Mouse (Mus musculus) neural tube, embryonic 11.5 days (tissue): ENCODE results near the gene Keap1. TPM values are rescaled to one million over a fixed set of nuclear protein-coding genes. Genes with fewer than 3 reads are reported as not detected.
A peak's percentile ranks its signal among the peaks of the same experiment; 100 is the strongest.

ENCODE experiments used
- ATAC-seq: fragments of 200-750 bp; cut with Nextera tagmentation; 2 replicates; pipeline ENCODE4 v1.8.0; 2017; ENCODE audit warnings: moderate number of reproducible peaks, mild to moderate bottlenecking, moderate TSS enrichment, moderate library complexity; ENCODE audit not compliant: insufficient read depth, low FRiP score, low TSS enrichment
- DNase-seq: peaks from one replicate; pipeline ENCODE4 v3.0.0-alpha.2; 2015; ENCODE audit warnings: low spot score
- H3K27ac ChIP-seq: fragments of 300-500 bp; sonication (generic); 2 replicates; pipeline ENCODE4 v1.5.1; 2014; ENCODE audit warnings: low read depth, mild to moderate bottlenecking, low read length
- H3K27me3 ChIP-seq: fragments of 300-500 bp; sonication (generic); 2 replicates; pipeline ENCODE4 v1.6.1; 2014; ENCODE audit warnings: mild to moderate bottlenecking, low read length, mixed read lengths; ENCODE audit not compliant: control insufficient read depth, insufficient read depth
- H3K36me3 ChIP-seq: fragments of 300-500 bp; sonication (generic); 2 replicates; pipeline ENCODE4 v1.6.1; 2014; ENCODE audit warnings: mild to moderate bottlenecking, low read length, moderate library complexity, mixed read lengths; ENCODE audit not compliant: control insufficient read depth, insufficient read depth
- H3K4me1 ChIP-seq: fragments of 300-500 bp; sonication (generic); 2 replicates; pipeline ENCODE4 v1.6.1; 2014; ENCODE audit warnings: low read length, mixed read lengths; ENCODE audit not compliant: control insufficient read depth, insufficient read depth
- H3K4me2 ChIP-seq: fragments of 300-500 bp; sonication (generic); 2 replicates; pipeline ENCODE4 v1.6.1; 2014; ENCODE audit warnings: low read depth, mild to moderate bottlenecking, moderate library complexity
- H3K4me3 ChIP-seq: fragments of 300-500 bp; sonication (generic); 2 replicates; pipeline ENCODE4 v1.5.1; 2014; ENCODE audit warnings: low read depth, low read length
- H3K9ac ChIP-seq: fragments of 300-500 bp; sonication (generic); 2 replicates; pipeline ENCODE4 v1.6.1; 2014; ENCODE audit warnings: mild to moderate bottlenecking, low read length
- H3K9me3 ChIP-seq: fragments of 300-500 bp; sonication (generic); 2 replicates; pipeline ENCODE4 v1.6.1; 2016; ENCODE audit warnings: low read length; ENCODE audit not compliant: control insufficient read depth
- WGBS: fragments of 180-500 bp; shearing (Covaris S2); extraction: QIAGEN DNeasy Blood & Tissue Kit; methylation state at CpG from one replicate; pipeline ENCODE4 v1.1.7; 2014; 5-methylcytosine and 5-hydroxymethylcytosine counted together
- polyA plus RNA-seq: library from polyadenylated mRNA; unstranded; fragments of >200 nt; fragmentation: Nextera tagmentation; extraction: Ambion mirVana; gene quantifications from 2 replicates; pipeline ENCODE4 v1.2.1, GENCODE M21; 2014

The Keap1 gene
- polyA plus RNA-seq, 1 experiment from 2014 or later = 32.3 TPM

DNA sequence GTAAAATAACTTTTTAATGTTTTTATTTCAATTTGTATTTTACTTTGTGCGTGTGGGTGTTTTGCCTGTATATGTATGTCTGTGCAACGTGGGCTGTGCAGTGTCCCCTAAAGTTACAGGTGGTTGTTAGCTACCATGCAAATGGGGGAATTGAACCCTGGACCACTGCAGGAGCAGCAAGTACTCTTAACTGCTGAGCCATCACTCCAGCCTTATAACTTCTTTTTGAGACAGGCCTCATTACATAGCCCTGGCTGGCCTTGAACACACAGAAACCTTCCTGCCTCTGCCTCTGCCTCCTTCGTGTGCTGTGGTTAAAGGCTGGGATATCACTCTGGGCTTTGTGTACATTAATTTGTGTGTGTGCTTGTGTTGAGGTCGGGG lies 296 bp upstream of the Keap1 start:
- Histone ChIP-seq H3K4me3 (peak overlapping the region; percentile 90), H3K4me1 (peaks cover 13% of the 10 kb centered on the region; the same call in 1 of the 2 replicates), H3K9ac (peak overlapping the region; percentile 96), H3K4me2 (peak overlapping the region; percentile 71), H3K27me3 (peaks cover 16% of the 10 kb centered on the region), H3K27ac (no peak overlapping the region), H3K9me3 (no peaks in the 10 kb centered on the region), H3K36me3 (peaks cover 3% of the 10 kb centered on the region)
- DNase-seq (no peak), ATAC-seq (no peak)
- 48% methylated on average over 4 of the region's 4 CpGs for WGBS

DNA sequence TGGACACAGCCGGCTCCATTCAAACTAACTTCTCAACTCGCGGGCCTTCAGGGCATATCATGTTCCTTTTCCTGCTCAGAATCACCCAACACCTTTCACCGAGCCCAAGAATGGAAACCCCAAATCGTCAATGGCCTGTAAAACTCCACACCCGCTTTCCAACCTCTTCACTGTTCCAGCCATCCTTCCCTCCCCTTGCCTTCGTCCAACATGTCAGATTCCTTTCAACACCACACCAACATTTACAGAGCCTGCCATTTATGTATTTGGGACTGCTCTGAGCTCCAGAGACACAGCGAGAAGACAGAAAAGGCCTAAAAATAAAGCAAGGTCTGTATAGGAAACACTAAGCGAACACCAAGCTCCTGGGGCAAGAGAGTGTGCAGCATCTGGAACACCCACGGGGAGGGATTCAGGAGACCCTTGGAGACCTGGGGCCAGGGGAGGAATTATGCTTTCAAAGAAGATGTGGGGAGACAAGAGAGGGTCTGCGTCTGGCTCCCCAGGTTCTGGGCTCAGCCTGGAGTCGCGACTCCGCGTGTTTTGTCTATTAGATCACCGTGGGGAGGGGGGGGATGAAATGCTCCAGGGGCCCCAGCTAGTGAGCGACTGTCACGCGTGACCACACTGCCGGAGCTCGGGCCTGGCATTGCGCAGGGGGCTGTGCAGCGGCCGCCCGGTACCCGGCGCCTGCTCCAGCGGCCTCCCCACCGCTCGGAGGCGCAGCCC lies 993 bp downstream of the Keap1 start:
- Histone ChIP-seq H3K27ac (peak overlapping the region; percentile 76), H3K9me3 (no peaks in the 10 kb centered on the region), H3K27me3 (peaks cover 3% of the 10 kb centered on the region), H3K4me2 (peak overlapping the region; percentile 71), H3K4me3 (peak overlapping the region; percentile 90), H3K9ac (peak overlapping the region; percentile 96), H3K36me3 (peaks cover 10% of the 10 kb centered on the region), H3K4me1 (peaks cover 8% of the 10 kb centered on the region; the same call in 1 of the 2 replicates)
- ATAC-seq = no peak; the same call in 1 of the 2 replicates
- 2% methylated on average over 31 of the region's 31 CpGs for WGBS
- peak; percentile 56 for DNase-seq

DNA sequence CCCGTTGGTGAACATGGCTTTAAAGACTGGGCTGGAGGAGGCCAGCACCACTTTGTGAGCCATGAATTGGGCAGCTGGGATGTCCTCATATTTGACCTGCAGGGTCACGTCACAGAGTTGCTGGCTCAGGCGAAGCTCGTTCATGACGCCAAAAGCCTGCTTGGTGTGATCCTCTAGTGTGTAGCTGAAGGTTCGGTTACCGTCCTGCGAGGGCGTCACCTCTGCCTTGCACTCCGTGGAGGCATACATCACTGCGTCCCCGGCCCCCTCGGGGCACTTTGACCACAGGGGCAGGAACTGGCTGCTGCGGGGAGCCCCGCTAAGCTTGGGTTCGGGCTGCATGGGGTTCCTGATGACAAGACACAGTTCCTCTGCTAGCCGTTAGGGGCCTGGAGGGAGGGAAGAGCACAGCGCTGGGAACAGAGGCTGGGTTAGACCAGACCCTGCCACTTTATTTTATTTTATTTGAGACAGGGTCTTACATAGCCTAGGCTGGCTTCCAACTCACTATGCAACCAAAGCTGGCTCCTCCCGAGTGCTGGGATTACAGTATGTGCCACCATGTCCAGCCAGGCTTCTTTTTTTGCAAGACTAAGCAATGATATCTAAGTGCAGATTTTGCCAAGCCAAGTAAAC lies 1.7 kb downstream of the Keap1 start:
- H3K36me3 ChIP-seq = peaks cover 11% of the 10 kb centered on the region
- peak overlapping the region; percentile 71 for H3K4me2 ChIP-seq
- peak overlapping the region; percentile 90 for H3K4me3 ChIP-seq
- ATAC-seq (no peak), DNase-seq (peak; percentile 50)
- H3K27me3 ChIP-seq = no peaks in the 10 kb centered on the region
- H3K9ac ChIP-seq = peak overlapping the region; percentile 96
- no peaks in the 10 kb centered on the region for H3K9me3 ChIP-seq
- no peak overlapping the region; the same call in 1 of the 2 replicates for H3K27ac ChIP-seq
- WGBS = 20% methylated on average over 19 of the region's 19 CpGs
- peaks cover 8% of the 10 kb centered on the region; the same call in 1 of the 2 replicates for H3K4me1 ChIP-seq

DNA sequence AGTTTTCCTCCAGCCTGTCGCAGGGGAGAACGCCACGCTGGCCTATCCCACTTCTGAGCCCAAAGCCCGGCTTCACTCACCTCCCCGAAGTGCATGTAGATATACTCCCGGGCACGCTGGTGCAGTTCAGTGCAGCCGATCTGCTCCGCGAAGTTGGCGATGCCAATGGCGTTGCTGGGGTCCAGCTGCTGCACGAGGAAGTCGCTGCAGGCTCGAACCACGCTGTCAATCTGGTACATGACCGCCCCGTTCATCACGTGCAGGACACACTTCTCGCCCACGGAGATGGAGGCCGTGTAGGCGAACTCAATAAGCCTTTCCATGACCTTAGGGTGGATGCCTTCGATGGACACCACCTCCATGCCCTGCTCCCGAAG lies 2.2 kb downstream of the Keap1 start:
- Histone ChIP-seq H3K27ac (no peak overlapping the region), H3K9me3 (no peaks in the 10 kb centered on the region), H3K4me2 (peak overlapping the region; percentile 71), H3K27me3 (no peaks in the 10 kb centered on the region), H3K4me3 (no peak overlapping the region), H3K36me3 (peaks cover 11% of the 10 kb centered on the region), H3K4me1 (peaks cover 8% of the 10 kb centered on the region; the same call in 1 of the 2 replicates), H3K9ac (no peak overlapping the region)
- WGBS = 88% methylated on average over 25 of the region's 25 CpGs
- DNase-seq (no peak), ATAC-seq (no peak)

DNA sequence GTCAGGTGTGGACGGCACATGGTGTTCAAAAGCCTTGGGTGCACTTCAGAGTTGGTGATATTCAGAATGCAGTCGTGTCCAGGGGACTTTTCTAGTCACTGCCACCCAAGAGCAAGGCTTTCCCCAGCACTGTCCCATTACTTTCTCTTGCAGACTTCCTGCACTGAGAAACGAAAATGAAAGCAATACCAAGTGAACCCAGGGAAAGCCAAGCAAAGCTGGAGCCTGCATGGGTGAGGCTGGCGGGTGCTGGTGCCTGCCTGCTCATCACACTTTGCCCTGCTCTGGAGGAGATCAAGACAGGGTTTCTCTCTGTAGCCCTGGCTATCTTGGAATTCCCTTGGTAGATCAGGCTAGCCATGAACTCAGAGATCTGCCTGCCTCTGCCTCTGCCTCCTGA lies 3.8 kb downstream of the Keap1 start:
- Histone ChIP-seq H3K4me3 (no peak overlapping the region), H3K9me3 (no peaks in the 10 kb centered on the region), H3K4me2 (no peak overlapping the region), H3K9ac (no peak overlapping the region), H3K27me3 (no peaks in the 10 kb centered on the region), H3K36me3 (peaks cover 11% of the 10 kb centered on the region), H3K4me1 (peaks cover 8% of the 10 kb centered on the region; the same call in 1 of the 2 replicates), H3K27ac (no peak overlapping the region)
- 85% methylated on average over 4 of the region's 4 CpGs for WGBS
- no peak for ATAC-seq
- DNase-seq = no peak

DNA sequence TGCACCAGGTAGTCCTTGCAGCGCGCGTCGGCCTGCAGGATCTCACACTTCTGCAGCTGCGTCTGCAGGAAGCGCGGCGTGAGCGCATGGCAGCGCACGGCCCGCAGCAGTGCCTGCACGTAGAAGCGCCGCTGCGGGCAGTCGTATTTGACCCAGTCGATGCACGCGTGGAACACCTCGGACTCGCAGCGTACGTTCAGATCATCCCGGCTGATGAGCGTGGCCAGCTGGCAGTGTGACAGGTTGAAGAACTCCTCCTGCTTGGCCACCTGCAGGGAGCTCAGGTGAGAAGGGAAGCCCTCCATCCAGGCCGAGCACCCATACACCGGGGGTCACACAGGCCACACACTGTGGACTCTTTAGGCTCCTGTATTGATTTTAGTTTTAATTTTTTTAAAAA lies 5.4 kb downstream of the Keap1 start:
- peaks cover 14% of the 10 kb centered on the region for H3K36me3 ChIP-seq

DNA sequence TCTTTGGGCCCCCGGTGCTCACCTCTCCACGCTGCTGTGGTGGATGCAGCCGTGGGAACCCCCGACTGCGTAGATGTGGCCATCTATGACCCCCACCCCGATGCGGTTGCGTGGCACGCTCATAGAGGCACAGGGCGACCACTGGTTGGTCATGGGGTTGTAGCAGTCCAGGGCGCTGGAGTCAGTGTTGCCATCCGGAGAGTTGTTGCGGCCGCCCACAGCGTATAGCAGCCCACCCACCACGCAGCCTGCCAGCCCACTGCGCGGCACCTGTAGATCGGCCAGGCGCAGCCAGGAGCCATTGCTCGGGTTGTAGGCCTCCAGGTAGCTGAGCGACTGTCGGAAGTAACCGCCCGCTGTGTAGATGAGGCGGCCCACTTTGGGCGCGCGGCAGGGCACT lies 5.8 kb downstream of the Keap1 start:
- no peaks in the 10 kb centered on the region for H3K9me3 ChIP-seq
- no peaks in the 10 kb centered on the region for H3K27me3 ChIP-seq
- H3K27ac ChIP-seq = no peak overlapping the region
- WGBS = 89% methylated on average over 29 of the region's 29 CpGs
- H3K4me2 ChIP-seq = no peak overlapping the region
- peaks cover 14% of the 10 kb centered on the region for H3K36me3 ChIP-seq
- DNase-seq = no peak
- no peak overlapping the region for H3K4me3 ChIP-seq
- H3K4me1 ChIP-seq = peaks cover 8% of the 10 kb centered on the region; the same call in 1 of the 2 replicates
- ATAC-seq = no peak
- no peak overlapping the region for H3K9ac ChIP-seq

More for the DNA sequence above, 5.4 kb downstream of the Keap1 start:
- no peaks in the 10 kb centered on the region for H3K9me3 ChIP-seq
- H3K4me2 ChIP-seq = no peak overlapping the region
- H3K4me1 ChIP-seq = peaks cover 8% of the 10 kb centered on the region; the same call in 1 of the 2 replicates
- H3K27ac ChIP-seq = no peak overlapping the region
- H3K9ac ChIP-seq = no peak overlapping the region
- ATAC-seq = no peak
- H3K4me3 ChIP-seq = no peak overlapping the region
- H3K27me3 ChIP-seq = no peaks in the 10 kb centered on the region
- DNase-seq = no peak
- 81% methylated on average over 28 of the region's 28 CpGs for WGBS

DNA sequence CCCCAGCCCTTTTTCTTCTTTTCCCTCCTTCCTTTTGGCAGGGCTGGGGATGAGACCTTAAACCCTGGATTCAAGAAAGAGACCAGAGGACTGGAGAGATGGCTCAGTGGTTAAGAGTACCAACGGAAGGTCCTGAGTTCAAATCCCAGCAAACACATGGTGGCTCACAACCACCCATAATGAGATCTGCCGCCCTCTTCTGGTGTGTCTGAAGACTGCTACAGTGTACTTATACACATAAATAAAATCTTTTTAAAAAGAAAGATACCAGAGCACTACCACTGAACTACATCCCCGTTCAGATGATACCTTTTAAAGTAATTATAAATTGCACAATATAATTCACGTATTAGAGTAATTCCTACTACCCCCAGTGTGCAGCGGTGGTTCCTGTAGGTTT lies 6.3 kb downstream of the Keap1 start:
- Histone ChIP-seq H3K9ac (no peak overlapping the region), H3K4me2 (no peak overlapping the region), H3K9me3 (no peaks in the 10 kb centered on the region), H3K4me1 (peaks cover 7% of the 10 kb centered on the region; the same call in 1 of the 2 replicates), H3K27me3 (no peaks in the 10 kb centered on the region), H3K27ac (no peak overlapping the region), H3K36me3 (peaks cover 14% of the 10 kb centered on the region), H3K4me3 (no peak overlapping the region)
- DNase-seq (no peak), ATAC-seq (no peak)
- whole genome bisulfite sequencing = 89% methylated on average over 5 of the region's 5 CpGs

DNA sequence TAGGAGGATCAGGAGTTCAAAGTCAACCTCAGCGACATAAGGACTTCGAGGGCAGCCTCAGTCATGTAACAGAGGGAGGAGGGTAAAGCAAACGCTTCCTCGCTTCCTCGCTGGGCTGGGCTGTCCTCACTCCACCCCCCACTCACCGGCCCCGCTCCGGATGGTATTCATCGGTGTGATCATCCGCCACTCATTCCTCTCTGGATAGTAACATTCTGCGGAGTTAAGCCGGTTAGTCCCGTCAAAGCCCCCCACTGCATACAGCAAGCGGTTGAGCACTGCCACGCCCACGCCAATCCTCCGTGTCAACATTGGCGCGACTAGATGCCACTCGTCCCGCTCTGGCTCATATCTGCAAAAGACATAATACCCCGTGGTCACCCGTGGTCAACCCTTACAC lies 7.6 kb downstream of the Keap1 start:
- Histone ChIP-seq H3K4me2 (no peak overlapping the region), H3K4me1 (no peaks in the 10 kb centered on the region), H3K27ac (no peak overlapping the region), H3K27me3 (no peaks in the 10 kb centered on the region), H3K36me3 (peaks cover 14% of the 10 kb centered on the region), H3K9ac (no peak overlapping the region), H3K9me3 (no peaks in the 10 kb centered on the region), H3K4me3 (no peak overlapping the region)
- WGBS = 57% methylated on average over 23 of the region's 23 CpGs
- peak; percentile 9 for DNase-seq
- no peak for ATAC-seq
